Mouse (Mus musculus) liver, postnatal 0 days (tissue): ENCODE measurements around the gene Faiml.

Source experiments
- CTCF ChIP-seq: sonication (generic); IDR thresholded peaks from 2 replicates; pipeline ENCODE4 v1.5.1; 2016; ENCODE audit warnings: antibody characterized with exemption, low read depth
- EP300 ChIP-seq: IDR thresholded peaks from 2 replicates; pipeline ENCODE4 v1.6.1; 2016; ENCODE audit warnings: antibody characterized with exemption, low read depth, mild to moderate bottlenecking

DNA sequence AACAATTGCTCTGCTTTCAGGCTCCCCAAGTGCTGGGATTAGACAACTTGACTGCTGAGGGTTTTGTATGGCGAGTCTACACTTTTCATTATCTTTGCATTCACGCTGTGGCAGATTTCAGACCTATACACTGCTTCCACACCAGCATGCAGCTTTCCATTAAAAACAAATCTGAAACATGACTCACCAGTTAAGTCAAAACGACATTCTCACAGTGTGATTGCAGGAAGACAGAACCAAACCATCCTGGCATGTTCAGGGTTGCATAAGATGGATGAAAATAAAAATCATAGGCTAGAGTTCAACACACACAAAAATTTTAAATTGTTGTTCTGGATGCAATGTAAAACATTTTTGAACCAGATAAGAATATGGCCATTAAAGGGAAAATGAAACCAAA lies 12.5 kb downstream of the Faiml start:
- TF ChIP-seq CTCF (no peak), EP300 (no peak)
